Mouse (Mus musculus) ovary, postnatal 10 days (tissue): ENCODE measurements around the gene Dhrs4.

Experiments used
- DNase-seq: peaks from one replicate; pipeline ENCODE4 v3.0.0; 2022; ENCODE audit warnings: low spot score

Dhrs4 gene

GRCm38 (mm10) chr14:55486836-55487235 lies 8.3 kb downstream of the Dhrs4 start:
- DNase-seq: no peak

GRCm38 (mm10) chr14:55490361-55491201 lies 12.0 kb downstream of the Dhrs4 start, which contains the start of gene Carmil3:
Gene Carmil3 (plus strand): TSS chr14:55490651.
- peak; percentile 34 for DNase-seq

GRCm38 (mm10) chr14:55491291-55491833 lies 12.8 kb downstream of the Dhrs4 start:
- no peak for DNase-seq

GRCm38 (mm10) chr14:55492103-55492502 lies 13.5 kb downstream of the Dhrs4 start:
- no peak for DNase-seq

GRCm38 (mm10) chr14:55495509-55496240 lies 17.1 kb downstream of the Dhrs4 start:
- no peak for DNase-seq

GRCm38 (mm10) chr14:55496761-55497448 lies 18.3 kb downstream of the Dhrs4 start:
- DNase-seq: no peak

DNA sequence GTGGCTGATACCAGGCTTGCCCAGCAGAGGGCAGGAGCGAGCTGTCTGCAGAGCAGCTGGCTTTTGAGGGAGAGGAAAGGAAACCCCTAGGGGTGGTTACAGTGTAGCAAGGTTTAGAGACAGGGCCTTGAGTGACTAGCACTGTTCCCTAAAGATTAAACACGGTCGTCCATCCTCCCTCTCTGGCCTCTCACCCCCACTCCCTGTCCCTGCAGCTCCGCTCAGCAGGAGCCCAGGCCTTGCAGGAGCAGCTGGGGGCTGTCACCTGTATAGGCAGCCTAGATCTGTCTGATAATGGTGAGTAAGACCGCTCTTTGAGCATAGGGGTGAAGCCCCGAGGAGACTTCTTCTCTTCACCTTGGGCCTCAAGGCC lies 18.9 kb downstream of the Dhrs4 start:
- DNase-seq: peak; percentile 86

- DNase-seq: no peak
These were observed 27.1 kb downstream of the Dhrs4 start for GRCm38 (mm10) chr14:55505612-55506011.

GRCm38 (mm10) chr14:55507801-55508200 lies 29.2 kb downstream of the Dhrs4 start:
- DNase-seq: no peak

DNA sequence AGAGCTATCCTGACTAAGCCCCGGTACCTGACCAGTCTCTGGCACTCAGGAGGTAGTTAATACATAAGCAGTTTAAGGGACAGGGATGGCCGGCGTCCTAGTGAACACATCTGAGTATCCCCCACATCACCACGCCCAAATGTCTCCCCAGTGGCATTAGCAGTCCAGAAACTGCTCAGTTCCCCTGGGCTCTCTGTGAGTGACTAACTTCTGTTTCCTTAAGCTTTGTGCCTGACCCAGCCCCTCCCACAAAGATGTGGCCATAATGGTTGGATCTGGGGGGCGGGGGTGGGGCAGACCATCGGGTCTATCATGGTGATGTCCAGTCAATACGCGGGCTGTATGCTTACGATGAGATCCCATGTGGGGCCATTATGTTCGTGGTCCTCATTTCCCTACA lies 31.0 kb downstream of the Dhrs4 start:
- no peak for DNase-seq

GRCm38 (mm10) chr14:55510125-55510731 lies 31.7 kb downstream of the Dhrs4 start, which contains the start of gene Cpne6:
Gene Cpne6 (plus strand): TSS chr14:55510445.
- DNase-seq: no peak

- no peak for DNase-seq
These were observed 32.5 kb downstream of the Dhrs4 start for GRCm38 (mm10) chr14:55511037-55511436.

- DNase-seq: no peak
These were observed 35.4 kb downstream of the Dhrs4 start for GRCm38 (mm10) chr14:55513927-55514326.

DNA sequence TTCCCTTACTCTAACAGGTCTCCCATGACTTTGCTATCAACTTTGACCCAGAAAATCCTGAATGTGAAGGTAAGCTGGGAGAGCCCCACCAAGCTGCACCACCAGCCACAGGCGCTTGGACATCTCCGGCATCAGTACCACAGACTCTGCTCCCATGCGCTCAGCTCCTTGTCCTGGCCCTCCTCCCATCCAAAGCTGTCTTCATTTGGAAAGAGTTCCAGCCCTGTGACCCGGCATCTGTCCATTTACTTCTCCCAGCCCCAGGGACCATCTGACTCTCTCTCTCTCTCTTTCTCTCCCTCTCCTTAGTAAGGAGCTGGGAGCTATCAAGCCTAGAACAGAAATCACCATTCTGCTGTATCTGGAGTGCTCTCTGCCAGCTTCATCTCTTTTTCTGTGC lies 37.3 kb downstream of the Dhrs4 start:
- DNase-seq: no peak

- no peak for DNase-seq
These were observed 40.3 kb downstream of the Dhrs4 start for GRCm38 (mm10) chr14:55518897-55519296.

- DNase-seq: no peak
These were observed 41.0 kb downstream of the Dhrs4 start for GRCm38 (mm10) chr14:55519604-55520003.

GRCm38 (mm10) chr14:55520451-55521361 lies 42.1 kb downstream of the Dhrs4 start:
- no peak for DNase-seq

DNA sequence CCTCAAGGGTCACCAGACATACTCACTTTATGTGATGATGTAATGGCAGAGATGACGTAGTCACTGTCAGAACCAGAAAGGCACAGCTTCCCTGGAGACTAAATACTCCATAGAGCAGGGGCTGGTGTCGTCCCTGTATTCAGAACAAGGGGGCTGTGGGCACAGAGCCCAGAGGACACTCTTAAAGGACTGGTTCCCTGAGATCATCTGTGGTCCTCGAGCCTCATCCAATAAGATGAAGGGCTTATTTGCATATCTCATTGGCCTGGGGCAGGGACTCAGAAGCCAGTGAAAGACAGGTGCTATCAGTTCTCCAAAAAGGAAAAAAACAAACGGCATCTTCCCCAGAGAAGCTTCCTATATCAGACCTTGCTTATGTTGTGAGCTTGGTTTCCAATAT lies 45.5 kb downstream of the Dhrs4 start:
- DNase-seq: no peak

DNA sequence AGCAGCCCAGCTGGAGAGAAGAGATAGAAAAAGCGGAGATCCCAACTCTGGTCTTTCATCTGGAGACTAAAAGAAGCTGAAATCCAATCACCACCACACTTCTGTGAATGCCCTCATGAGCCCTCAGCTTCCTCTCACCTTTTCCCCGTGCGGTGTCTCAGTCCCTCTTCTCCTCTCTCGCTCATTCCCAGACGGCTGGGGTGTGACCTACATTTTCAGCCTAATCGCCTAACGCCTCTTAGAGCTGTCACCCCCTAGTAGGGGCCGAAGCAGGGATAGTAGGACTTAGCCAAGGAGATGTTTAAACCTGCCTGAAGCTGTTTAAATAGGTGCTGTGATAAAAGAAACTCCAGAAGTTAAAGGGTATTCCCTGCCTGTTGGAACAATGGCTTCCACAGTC lies 46.2 kb downstream of the Dhrs4 start, which contains the start of gene Nrl:
Nrl (minus strand) TSS at position 197 of the 400 bp plus-strand sequence.
- DNase-seq: no peak

DNA sequence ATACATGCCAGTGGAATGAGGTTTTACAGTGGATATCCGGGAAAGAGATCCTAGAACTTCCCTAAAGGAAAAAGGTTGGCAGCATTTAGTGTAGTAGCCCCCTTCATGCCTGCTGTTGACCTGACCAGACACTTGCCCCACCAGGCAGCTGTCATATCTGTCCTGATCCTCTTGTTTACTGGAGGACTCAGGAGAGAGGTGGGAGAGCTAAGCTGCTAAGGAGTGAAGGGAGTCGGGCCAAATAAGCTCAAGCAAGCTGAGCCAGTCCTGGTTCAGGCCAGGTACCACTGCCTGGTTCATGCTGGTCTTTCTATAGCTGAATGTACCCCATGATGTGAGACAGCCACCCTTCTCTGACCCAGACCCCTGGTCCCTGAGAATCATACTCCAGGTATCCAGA lies 48.1 kb downstream of the Dhrs4 start:
- no peak for DNase-seq

GRCm38 (mm10) chr14:55527940-55528339 lies 49.4 kb downstream of the Dhrs4 start:
- DNase-seq: no peak
